Mouse (Mus musculus) midbrain, embryonic 13.5 days (tissue): ENCODE measurements at regions not wholly inside any gene's neighbourhood (a gene's known extent, or its start where the extent isn't known, plus 50 kb on each side); places are given as distances from the start of the nearest gene placed in this dataset.

ENCODE experiments used
- ATAC-seq: fragments of 200-750 bp; cut with Nextera tagmentation; 2 replicates; pipeline ENCODE4 v1.8.0; 2017; ENCODE audit warnings: mild to moderate bottlenecking, moderate TSS enrichment, moderate library complexity
- H3K27ac ChIP-seq: fragments of 300-500 bp; sonication (generic); 2 replicates; pipeline ENCODE4 v1.5.1; 2015; ENCODE audit warnings: inconsistent platforms, mild to moderate bottlenecking, moderate library complexity
- H3K27me3 ChIP-seq: fragments of 300-500 bp; sonication (generic); 2 replicates; pipeline ENCODE4 v1.6.1; 2015; ENCODE audit warnings: mild to moderate bottlenecking, inconsistent platforms
- H3K36me3 ChIP-seq: fragments of 300-500 bp; sonication (generic); 2 replicates; pipeline ENCODE4 v1.6.1; 2015; ENCODE audit warnings: mild to moderate bottlenecking, inconsistent platforms
- H3K4me1 ChIP-seq: fragments of 300-500 bp; sonication (generic); replicated peaks from 2 replicates; pipeline ENCODE4 v1.6.1; 2015; ENCODE audit warnings: inconsistent platforms
- H3K4me2 ChIP-seq: fragments of 300-500 bp; sonication (generic); replicated peaks from 2 replicates; pipeline ENCODE4 v1.6.1; 2015; ENCODE audit warnings: moderate library complexity, mild to moderate bottlenecking, inconsistent platforms
- H3K4me3 ChIP-seq: fragments of 300-500 bp; sonication (generic); replicated peaks from 2 replicates; pipeline ENCODE4 v1.5.1; 2015; ENCODE audit warnings: mild to moderate bottlenecking, inconsistent platforms
- H3K9ac ChIP-seq: fragments of 300-500 bp; sonication (generic); replicated peaks from 2 replicates; pipeline ENCODE4 v1.6.1; 2015; ENCODE audit warnings: mild to moderate bottlenecking, inconsistent platforms
- H3K9me3 ChIP-seq: fragments of 300-500 bp; sonication (generic); 2 replicates; pipeline ENCODE4 v1.6.1; 2016; ENCODE audit warnings: mild to moderate bottlenecking, inconsistent platforms
- WGBS: fragments of 180-500 bp; shearing (Covaris S2); methylation state at CpG from one replicate; pipeline ENCODE4 v1.1.7; 2015; 5-methylcytosine and 5-hydroxymethylcytosine counted together

GRCm38 (mm10) chr6:84431622-84431955, 162.1 kb downstream of the Cyp26b1 start:
- no peak overlapping the region for H3K27ac ChIP-seq
- no peaks in the 10 kb centered on the region for H3K9me3 ChIP-seq
- WGBS: 66% methylated on average over 2 of the region's 2 CpGs
- no peak overlapping the region for H3K4me3 ChIP-seq
- H3K4me1 ChIP-seq: no peaks in the 10 kb centered on the region
- H3K4me2 ChIP-seq: no peak overlapping the region
- H3K27me3 ChIP-seq: no peaks in the 10 kb centered on the region
- ATAC-seq: no peak
- no peak overlapping the region for H3K9ac ChIP-seq
- H3K36me3 ChIP-seq: no peaks in the 10 kb centered on the region

- Histone ChIP-seq H3K9ac (no peak overlapping the region), H3K27ac (no peak overlapping the region), H3K9me3 (no peaks in the 10 kb centered on the region), H3K4me1 (no peaks in the 10 kb centered on the region), H3K36me3 (no peaks in the 10 kb centered on the region), H3K27me3 (no peaks in the 10 kb centered on the region), H3K4me2 (no peak overlapping the region), H3K4me3 (no peak overlapping the region)
- WGBS: 56% methylated on average over 12 of the region's 12 CpGs
- no peak for ATAC-seq
Measured at GRCm38 (mm10) chr6:84430925-84431621, 162.6 kb downstream of the Cyp26b1 start.

- Histone ChIP-seq H3K36me3 (no peaks in the 10 kb centered on the region), H3K27ac (no peak overlapping the region), H3K9ac (no peak overlapping the region), H3K27me3 (no peaks in the 10 kb centered on the region), H3K4me3 (no peak overlapping the region), H3K4me1 (no peaks in the 10 kb centered on the region), H3K4me2 (no peak overlapping the region), H3K9me3 (no peaks in the 10 kb centered on the region)
- no peak for ATAC-seq
- 67% methylated on average over 4 of the region's 4 CpGs for WGBS
Measured at GRCm38 (mm10) chr6:84430146-84430545, 163.6 kb downstream of the Cyp26b1 start.

- Histone ChIP-seq H3K4me2 (no peak overlapping the region), H3K4me1 (no peaks in the 10 kb centered on the region), H3K9ac (no peak overlapping the region), H3K9me3 (no peaks in the 10 kb centered on the region), H3K27ac (no peak overlapping the region), H3K4me3 (no peak overlapping the region), H3K36me3 (no peaks in the 10 kb centered on the region), H3K27me3 (no peaks in the 10 kb centered on the region)
- ATAC-seq: no peak
- WGBS: 89% methylated on average over 8 of the region's 8 CpGs
Measured at GRCm38 (mm10) chr6:84429247-84429646, 164.5 kb downstream of the Cyp26b1 start.

GRCm38 (mm10) chr6:84426691-84427090, 167.0 kb downstream of the Cyp26b1 start:
- 81% methylated on average over 8 of the region's 8 CpGs for WGBS
- no peaks in the 10 kb centered on the region for H3K36me3 ChIP-seq
- no peak overlapping the region for H3K9ac ChIP-seq
- no peak overlapping the region for H3K27ac ChIP-seq
- no peaks in the 10 kb centered on the region for H3K4me1 ChIP-seq
- no peak overlapping the region for H3K4me2 ChIP-seq
- no peaks in the 10 kb centered on the region for H3K27me3 ChIP-seq
- no peaks in the 10 kb centered on the region for H3K9me3 ChIP-seq
- no peak for ATAC-seq
- H3K4me3 ChIP-seq: no peak overlapping the region

GRCm38 (mm10) chr6:84425823-84426222, 167.9 kb downstream of the Cyp26b1 start:
- no peaks in the 10 kb centered on the region for H3K36me3 ChIP-seq
- H3K4me1 ChIP-seq: no peaks in the 10 kb centered on the region
- H3K27me3 ChIP-seq: no peaks in the 10 kb centered on the region
- WGBS: 48% methylated on average over 4 of the region's 4 CpGs
- H3K9me3 ChIP-seq: no peaks in the 10 kb centered on the region
- H3K4me2 ChIP-seq: no peak overlapping the region
- ATAC-seq: no peak
- H3K27ac ChIP-seq: no peak overlapping the region
- no peak overlapping the region for H3K4me3 ChIP-seq
- H3K9ac ChIP-seq: no peak overlapping the region

- Histone ChIP-seq H3K4me2 (no peak overlapping the region), H3K27me3 (no peaks in the 10 kb centered on the region), H3K9me3 (no peaks in the 10 kb centered on the region), H3K4me1 (no peaks in the 10 kb centered on the region), H3K4me3 (no peak overlapping the region), H3K27ac (no peak overlapping the region), H3K36me3 (no peaks in the 10 kb centered on the region), H3K9ac (no peak overlapping the region)
- WGBS: 68% methylated on average over 3 of the region's 3 CpGs
- no peak for ATAC-seq
Measured at GRCm38 (mm10) chr6:84422946-84423345, 170.8 kb downstream of the Cyp26b1 start.

- H3K9me3 ChIP-seq: no peaks in the 10 kb centered on the region
- H3K27ac ChIP-seq: no peak overlapping the region
- ATAC-seq: no peak
- no peaks in the 10 kb centered on the region for H3K4me1 ChIP-seq
- no peaks in the 10 kb centered on the region for H3K36me3 ChIP-seq
- no peak overlapping the region for H3K4me2 ChIP-seq
- no peaks in the 10 kb centered on the region for H3K27me3 ChIP-seq
- 80% methylated on average over 2 of the region's 2 CpGs for whole genome bisulfite sequencing
- H3K9ac ChIP-seq: no peak overlapping the region
- no peak overlapping the region for H3K4me3 ChIP-seq
Measured at GRCm38 (mm10) chr6:84419691-84420090, 174.0 kb downstream of the Cyp26b1 start.

- WGBS: 73% methylated on average over 2 of the region's 2 CpGs
- no peak for ATAC-seq
- no peaks in the 10 kb centered on the region for H3K36me3 ChIP-seq
- H3K27ac ChIP-seq: no peak overlapping the region
- no peaks in the 10 kb centered on the region for H3K4me1 ChIP-seq
- no peak overlapping the region for H3K9ac ChIP-seq
- no peak overlapping the region for H3K4me2 ChIP-seq
- H3K4me3 ChIP-seq: no peak overlapping the region
- H3K9me3 ChIP-seq: no peaks in the 10 kb centered on the region
- H3K27me3 ChIP-seq: no peaks in the 10 kb centered on the region
Measured at GRCm38 (mm10) chr6:84419281-84419680, 174.4 kb downstream of the Cyp26b1 start.

GRCm38 (mm10) chr6:84416992-84417636, 176.6 kb downstream of the Cyp26b1 start:
- H3K27me3 ChIP-seq: no peaks in the 10 kb centered on the region
- H3K4me2 ChIP-seq: no peak overlapping the region
- no peak overlapping the region for H3K9ac ChIP-seq
- H3K36me3 ChIP-seq: no peaks in the 10 kb centered on the region
- no peaks in the 10 kb centered on the region for H3K9me3 ChIP-seq
- H3K4me1 ChIP-seq: no peaks in the 10 kb centered on the region
- H3K4me3 ChIP-seq: no peak overlapping the region
- no peak overlapping the region for H3K27ac ChIP-seq
- no peak for ATAC-seq
- 71% methylated on average over 11 of the region's 11 CpGs for WGBS

GRCm38 (mm10) chr6:84414400-84414799, 179.3 kb downstream of the Cyp26b1 start:
- H3K36me3 ChIP-seq: no peaks in the 10 kb centered on the region
- no peaks in the 10 kb centered on the region for H3K4me1 ChIP-seq
- H3K4me2 ChIP-seq: no peak overlapping the region
- no peaks in the 10 kb centered on the region for H3K27me3 ChIP-seq
- ATAC-seq: no peak
- WGBS: 89% methylated on average over 5 of the region's 5 CpGs
- H3K9ac ChIP-seq: no peak overlapping the region
- no peaks in the 10 kb centered on the region for H3K9me3 ChIP-seq
- no peak overlapping the region for H3K27ac ChIP-seq
- no peak overlapping the region for H3K4me3 ChIP-seq

- no peak for ATAC-seq
- Histone ChIP-seq H3K4me1 (no peaks in the 10 kb centered on the region), H3K36me3 (no peaks in the 10 kb centered on the region), H3K27ac (no peak overlapping the region), H3K4me2 (no peak overlapping the region), H3K4me3 (no peak overlapping the region), H3K9ac (no peak overlapping the region), H3K27me3 (no peaks in the 10 kb centered on the region), H3K9me3 (no peaks in the 10 kb centered on the region)
- WGBS: 91% methylated on average over 10 of the region's 10 CpGs
Measured at GRCm38 (mm10) chr6:84409863-84410513, 183.7 kb downstream of the Cyp26b1 start.
